Mouse (Mus musculus): Measurements from ENCODE around the gene Mrpl45. TPM values are rescaled to one million over a fixed set of nuclear protein-coding genes. Genes with fewer than 3 reads are reported as not detected.

The Mrpl45 gene
- polyA plus RNA-seq, 1 experiment from 2014 or later: 46.5 TPM

Other genes starting within 250 kb of the Mrpl45 start
- gene Tbx21, start 200.4 kb upstream of the Mrpl45 start, polyA plus RNA-seq (2016; fragmentation: Nextera tagmentation; extraction: Ambion mirVana): 0.23 and 0.24 TPM in 2 replicates
- 6.7 and 8.9 TPM in 2 replicates for gene Tbkbp1, start 164.2 kb upstream of the Mrpl45 start, polyA plus RNA-seq (2016; fragmentation: Nextera tagmentation; extraction: Ambion mirVana)
- 68.2 and 68.6 TPM in 2 replicates for gene Kpnb1, start 127.8 kb upstream of the Mrpl45 start, polyA plus RNA-seq (2016; fragmentation: Nextera tagmentation; extraction: Ambion mirVana)
- gene Npepps, start 35.1 kb upstream of the Mrpl45 start, polyA plus RNA-seq (2016; fragmentation: Nextera tagmentation; extraction: Ambion mirVana): 134 and 144 TPM in 2 replicates
- 0.13 and 0.18 TPM in 2 replicates for gene Gpr179, start 36.4 kb downstream of the Mrpl45 start, polyA plus RNA-seq (2016; fragmentation: Nextera tagmentation; extraction: Ambion mirVana)
- 9.3 and 9.4 TPM in 2 replicates for gene Socs7, start 46.8 kb downstream of the Mrpl45 start, polyA plus RNA-seq (2016; fragmentation: Nextera tagmentation; extraction: Ambion mirVana)
- 6.3 and 7.9 TPM in 2 replicates for gene Arhgap23, start 99.8 kb downstream of the Mrpl45 start, polyA plus RNA-seq (2016; fragmentation: Nextera tagmentation; extraction: Ambion mirVana)
- gene 4933428G20Rik, start 184.6 kb downstream of the Mrpl45 start, polyA plus RNA-seq (2016; fragmentation: Nextera tagmentation; extraction: Ambion mirVana): 0.77 and 0.84 TPM in 2 replicates

Data from midbrain, embryonic 12.5 days (tissue).